Mouse (Mus musculus) erythroblast, embryonic 14.5 days (primary cell): Measurements from ENCODE around the gene Mapt. TPM values are rescaled to one million over a fixed set of nuclear protein-coding genes. Genes with fewer than 3 reads are reported as not detected.

ENCODE experiments used
- H3K27me3 ChIP-seq: 2 replicates; pipeline ENCODE4 v1.6.1; 2012; ENCODE audit warnings: inconsistent platforms; ENCODE audit not compliant: control insufficient read depth
- H3K36me3 ChIP-seq: 2 replicates; pipeline ENCODE4 v1.6.1; 2012; ENCODE audit warnings: mild to moderate bottlenecking, inconsistent platforms; ENCODE audit not compliant: control insufficient read depth
- H3K4me1 ChIP-seq: 2 replicates; pipeline ENCODE4 v1.6.1; 2012; ENCODE audit warnings: inconsistent platforms; ENCODE audit not compliant: control insufficient read depth
- H3K4me3 ChIP-seq: replicated peaks from 2 replicates; pipeline ENCODE3; 2012; ENCODE audit warnings: moderate library complexity, mild to moderate bottlenecking, inconsistent platforms
- H3K9me3 ChIP-seq: 2 replicates; pipeline ENCODE4 v1.6.1; 2012; ENCODE audit warnings: low read length, inconsistent platforms, mixed read lengths; ENCODE audit not compliant: control insufficient read depth
- GATA1 ChIP-seq: IDR thresholded peaks from 2 replicates; pipeline ENCODE4 v1.6.1; 2012; ENCODE audit warnings: low read length, inconsistent platforms, mixed read lengths
- TAL1 ChIP-seq: IDR thresholded peaks from 3 replicates; pipeline ENCODE4 v1.6.1; 2012; ENCODE audit warnings: low read length, inconsistent platforms, mixed read lengths
- polyA plus RNA-seq: library from polyadenylated mRNA; stranded (reverse); fragments of >175 nt; gene quantifications from 2 replicates; pipeline ENCODE4 v1.2.3, GENCODE M21; 2012

Mapt gene
- polyA plus RNA-seq, 1 experiment: not detected

GRCm38 (mm10) chr11:104330151-104330550 lies 99.0 kb downstream of the Mapt start:
- H3K36me3 ChIP-seq: peaks cover 30% of the 10 kb centered on the region
- no peak overlapping the region for H3K4me3 ChIP-seq
- no peaks in the 10 kb centered on the region for H3K9me3 ChIP-seq
- no peaks in the 10 kb centered on the region for H3K4me1 ChIP-seq
- TF ChIP-seq GATA1: no peak
- no peak for TF ChIP-seq TAL1
- H3K27me3 ChIP-seq: no peaks in the 10 kb centered on the region

GRCm38 (mm10) chr11:104331208-104331607 lies 100.0 kb downstream of the Mapt start:
- H3K4me1 ChIP-seq: no peaks in the 10 kb centered on the region
- H3K4me3 ChIP-seq: no peak overlapping the region
- no peaks in the 10 kb centered on the region for H3K9me3 ChIP-seq
- no peak for TF ChIP-seq GATA1
- TF ChIP-seq TAL1: no peak
- peaks cover 40% of the 10 kb centered on the region for H3K36me3 ChIP-seq
- H3K27me3 ChIP-seq: no peaks in the 10 kb centered on the region

GRCm38 (mm10) chr11:104332105-104332504 lies 100.9 kb downstream of the Mapt start:
- TF ChIP-seq GATA1 (no peak), TAL1 (no peak)
- Histone ChIP-seq H3K9me3 (no peaks in the 10 kb centered on the region), H3K4me3 (no peak overlapping the region), H3K36me3 (peaks cover 47% of the 10 kb centered on the region), H3K4me1 (no peaks in the 10 kb centered on the region), H3K27me3 (no peaks in the 10 kb centered on the region)

- no peaks in the 10 kb centered on the region for H3K4me1 ChIP-seq
- peaks cover 67% of the 10 kb centered on the region for H3K36me3 ChIP-seq
These were observed 102.9 kb downstream of the Mapt start for GRCm38 (mm10) chr11:104334115-104334514.

GRCm38 (mm10) chr11:104334946-104335345 lies 103.8 kb downstream of the Mapt start:
- peaks cover 74% of the 10 kb centered on the region for H3K36me3 ChIP-seq
- H3K9me3 ChIP-seq: no peaks in the 10 kb centered on the region
- H3K4me1 ChIP-seq: no peaks in the 10 kb centered on the region
- TF ChIP-seq TAL1: no peak
- TF ChIP-seq GATA1: no peak
- H3K27me3 ChIP-seq: no peaks in the 10 kb centered on the region
- no peak overlapping the region for H3K4me3 ChIP-seq

More at GRCm38 (mm10) chr11:104334115-104334514, 102.9 kb downstream of the Mapt start:
- H3K4me3 ChIP-seq: no peak overlapping the region
- no peaks in the 10 kb centered on the region for H3K27me3 ChIP-seq
- TF ChIP-seq TAL1: no peak
- no peak for TF ChIP-seq GATA1
- no peaks in the 10 kb centered on the region for H3K9me3 ChIP-seq

- no peaks in the 10 kb centered on the region for H3K4me1 ChIP-seq
- no peak overlapping the region for H3K4me3 ChIP-seq
- no peaks in the 10 kb centered on the region for H3K27me3 ChIP-seq
- H3K9me3 ChIP-seq: no peaks in the 10 kb centered on the region
- no peak for TF ChIP-seq GATA1
- no peak for TF ChIP-seq TAL1
- H3K36me3 ChIP-seq: peaks cover 88% of the 10 kb centered on the region
These were observed 115.7 kb downstream of the Mapt start for GRCm38 (mm10) chr11:104346931-104347330.

GRCm38 (mm10) chr11:104361790-104362189 lies 130.6 kb downstream of the Mapt start:
- no peaks in the 10 kb centered on the region for H3K9me3 ChIP-seq
- TF ChIP-seq GATA1: no peak
- no peak for TF ChIP-seq TAL1
- peaks cover 36% of the 10 kb centered on the region for H3K36me3 ChIP-seq
- peaks cover 2% of the 10 kb centered on the region; the same call in 1 of the 2 replicates for H3K4me1 ChIP-seq
- no peak overlapping the region for H3K4me3 ChIP-seq
- H3K27me3 ChIP-seq: no peaks in the 10 kb centered on the region

- no peak for TF ChIP-seq TAL1
- no peak for TF ChIP-seq GATA1
- Histone ChIP-seq H3K36me3 (peaks cover 32% of the 10 kb centered on the region), H3K9me3 (no peaks in the 10 kb centered on the region), H3K4me3 (no peak overlapping the region), H3K4me1 (peaks cover 2% of the 10 kb centered on the region; the same call in 1 of the 2 replicates), H3K27me3 (no peaks in the 10 kb centered on the region)
These were observed 131.5 kb downstream of the Mapt start for GRCm38 (mm10) chr11:104362704-104363103.

GRCm38 (mm10) chr11:104363823-104364600 lies 132.8 kb downstream of the Mapt start:
- H3K27me3 ChIP-seq: no peaks in the 10 kb centered on the region
- peaks cover 43% of the 10 kb centered on the region for H3K36me3 ChIP-seq
- peaks cover 2% of the 10 kb centered on the region; the same call in 1 of the 2 replicates for H3K4me1 ChIP-seq
- H3K9me3 ChIP-seq: no peaks in the 10 kb centered on the region
- no peak for TF ChIP-seq TAL1
- no peak for TF ChIP-seq GATA1
- H3K4me3 ChIP-seq: no peak overlapping the region
